Mouse (Mus musculus) embryo, embryonic 11.5 days (tissue): Measurements from ENCODE around the gene Gm33543.

Experiments
- DNase-seq: peaks from one replicate; pipeline ENCODE4 v3.0.0-alpha.2; 2012; ENCODE audit warnings: low read depth, low spot score

Gene Gm33543

GRCm38 (mm10) chr10:95778622-95779021 lies 64.1 kb downstream of the Gm33543 start:
- DNase-seq: no peak

- DNase-seq: no peak
Observed at GRCm38 (mm10) chr10:95777701-95778320, 64.9 kb downstream of the Gm33543 start.

- DNase-seq: no peak
Observed at GRCm38 (mm10) chr10:95777071-95777470, 65.7 kb downstream of the Gm33543 start.

GRCm38 (mm10) chr10:95774856-95775255 lies 67.9 kb downstream of the Gm33543 start:
- DNase-seq: no peak

- no peak for DNase-seq
Observed at GRCm38 (mm10) chr10:95774001-95774628, 68.6 kb downstream of the Gm33543 start.
